Mouse (Mus musculus): Measurements from ENCODE around the gene Il4i1.

DNA sequence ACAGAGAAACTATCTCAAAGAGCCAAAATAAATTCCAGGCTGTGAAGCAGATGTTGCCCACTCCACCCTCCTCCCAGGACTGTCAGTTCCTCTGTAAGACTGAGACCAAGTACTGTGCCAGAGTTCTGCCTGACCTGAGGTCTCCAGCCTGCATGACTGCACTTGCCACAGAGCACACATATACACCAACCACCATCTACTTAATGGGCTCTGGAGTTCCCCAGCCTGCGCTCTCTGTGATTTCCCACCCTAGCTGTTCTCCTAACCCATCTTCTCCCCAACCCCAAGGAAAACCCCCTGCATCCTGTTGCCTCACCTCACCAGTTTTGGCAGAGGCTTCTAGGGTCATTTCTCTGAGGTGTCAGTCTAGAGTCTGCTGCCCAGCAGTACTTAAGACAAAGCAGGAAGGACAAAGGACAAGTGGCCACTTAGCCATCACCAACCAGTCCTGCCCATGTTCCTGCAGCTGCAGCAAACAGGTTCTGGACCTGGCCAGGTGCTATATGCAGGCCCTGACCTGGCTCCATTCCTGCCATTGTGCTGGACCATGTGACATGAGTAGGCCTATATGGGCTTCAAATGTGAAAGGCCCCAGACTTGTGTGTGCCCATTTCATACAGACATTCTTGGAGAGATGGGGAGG lies 19.3 kb downstream of the Il4i1 start:
- TF ChIP-seq CTCF (IDR thresholded peaks at IDR 0.05; ENCODE audit: low read depth) = no peak
- no peak for TF ChIP-seq EP300 (IDR thresholded peaks at IDR 0.05; ENCODE audit: low read depth)
